Mouse (Mus musculus): ENCODE data around the gene Slc16a3. TPM values are rescaled to one million over a fixed set of nuclear protein-coding genes. Genes with fewer than 3 reads are reported as not detected.

Slc16a3 gene
- polyA plus RNA-seq, 1 experiment: 8.0 TPM

- no peak for DNase-seq
- TF ChIP-seq POLR2A (IDR thresholded peaks at IDR 0.05; ENCODE audit: control insufficient read depth, extremely low read depth, insufficient read depth, low read length, poor library complexity): no peak
- TF ChIP-seq CTCF (IDR thresholded peaks at IDR 0.05; ENCODE audit: borderline replicate concordance, control insufficient read depth, extremely low read depth, insufficient read depth, low read length, poor library complexity): no peak
- no peak overlapping the region for H3K27ac ChIP-seq (ENCODE audit: control insufficient read depth, insufficient read depth, low read length)
- H3K36me3 ChIP-seq (ENCODE audit: control insufficient read depth, insufficient read depth, low read length): no peaks in the 10 kb centered on the region
- H3K4me1 ChIP-seq (replicated peaks; ENCODE audit: control insufficient read depth, insufficient read depth, low read length): peaks cover 4% of the 10 kb centered on the region; the same call in 1 of the 2 replicates
- no peaks in the 10 kb centered on the region for H3K27me3 ChIP-seq (ENCODE audit: control insufficient read depth, insufficient read depth, low read length)
- WGBS: 98% methylated on average over 3 of the region's 3 CpGs
- H3K4me3 ChIP-seq (ENCODE audit: control insufficient read depth, insufficient read depth, low read length): no peak overlapping the region
These were observed 43.7 kb upstream of the Slc16a3 start for GRCm38 (mm10) chr11:120904561-120904960.

- H3K27ac ChIP-seq (ENCODE audit: control insufficient read depth, insufficient read depth, low read length): no peak overlapping the region
- no peak overlapping the region for H3K4me3 ChIP-seq (ENCODE audit: control insufficient read depth, insufficient read depth, low read length)
- no peaks in the 10 kb centered on the region for H3K36me3 ChIP-seq (ENCODE audit: control insufficient read depth, insufficient read depth, low read length)
- 11% methylated on average over 1 of the region's 1 CpGs for WGBS
- H3K4me1 ChIP-seq (replicated peaks; ENCODE audit: control insufficient read depth, insufficient read depth, low read length): peaks cover 4% of the 10 kb centered on the region; the same call in 1 of the 2 replicates
- no peaks in the 10 kb centered on the region for H3K27me3 ChIP-seq (ENCODE audit: control insufficient read depth, insufficient read depth, low read length)
- peak; percentile 79 for DNase-seq
- TF ChIP-seq CTCF (IDR thresholded peaks at IDR 0.05; ENCODE audit: borderline replicate concordance, control insufficient read depth, extremely low read depth, insufficient read depth, low read length, poor library complexity) (peak; percentile 90), POLR2A (IDR thresholded peaks at IDR 0.05; ENCODE audit: control insufficient read depth, extremely low read depth, insufficient read depth, low read length, poor library complexity) (no peak)
These were observed 42.8 kb upstream of the Slc16a3 start for GRCm38 (mm10) chr11:120905430-120905873.

- TF ChIP-seq POLR2A (IDR thresholded peaks at IDR 0.05; ENCODE audit: control insufficient read depth, extremely low read depth, insufficient read depth, low read length, poor library complexity) (no peak), CTCF (IDR thresholded peaks at IDR 0.05; ENCODE audit: borderline replicate concordance, control insufficient read depth, extremely low read depth, insufficient read depth, low read length, poor library complexity) (no peak)
- Histone ChIP-seq H3K4me1 (replicated peaks; ENCODE audit: control insufficient read depth, insufficient read depth, low read length) (peaks cover 3% of the 10 kb centered on the region), H3K27me3 (ENCODE audit: control insufficient read depth, insufficient read depth, low read length) (no peaks in the 10 kb centered on the region), H3K4me3 (ENCODE audit: control insufficient read depth, insufficient read depth, low read length) (no peak overlapping the region), H3K36me3 (ENCODE audit: control insufficient read depth, insufficient read depth, low read length) (no peaks in the 10 kb centered on the region), H3K27ac (ENCODE audit: control insufficient read depth, insufficient read depth, low read length) (no peak overlapping the region)
- no peak for DNase-seq
- 98% methylated on average over 4 of the region's 4 CpGs for WGBS
These were observed 34.5 kb upstream of the Slc16a3 start for GRCm38 (mm10) chr11:120913796-120914195.

- peak; percentile 25 for DNase-seq
- H3K27me3 ChIP-seq (ENCODE audit: control insufficient read depth, insufficient read depth, low read length): no peaks in the 10 kb centered on the region
- peak overlapping the region; percentile 80 for H3K27ac ChIP-seq (ENCODE audit: control insufficient read depth, insufficient read depth, low read length)
- TF ChIP-seq CTCF (IDR thresholded peaks at IDR 0.05; ENCODE audit: borderline replicate concordance, control insufficient read depth, extremely low read depth, insufficient read depth, low read length, poor library complexity): no peak
- TF ChIP-seq POLR2A (IDR thresholded peaks at IDR 0.05; ENCODE audit: control insufficient read depth, extremely low read depth, insufficient read depth, low read length, poor library complexity): no peak
- peaks cover 3% of the 10 kb centered on the region for H3K4me1 ChIP-seq (replicated peaks; ENCODE audit: control insufficient read depth, insufficient read depth, low read length)
- H3K4me3 ChIP-seq (ENCODE audit: control insufficient read depth, insufficient read depth, low read length): no peak overlapping the region
- WGBS: 48% methylated on average over 3 of the region's 3 CpGs
- H3K36me3 ChIP-seq (ENCODE audit: control insufficient read depth, insufficient read depth, low read length): no peaks in the 10 kb centered on the region
These were observed 31.8 kb upstream of the Slc16a3 start for GRCm38 (mm10) chr11:120916477-120916876.

GRCm38 (mm10) chr11:120917756-120918155 lies 30.5 kb upstream of the Slc16a3 start:
- Histone ChIP-seq H3K4me1 (replicated peaks; ENCODE audit: control insufficient read depth, insufficient read depth, low read length) (peaks cover 3% of the 10 kb centered on the region), H3K4me3 (ENCODE audit: control insufficient read depth, insufficient read depth, low read length) (no peak overlapping the region), H3K36me3 (ENCODE audit: control insufficient read depth, insufficient read depth, low read length) (no peaks in the 10 kb centered on the region), H3K27me3 (ENCODE audit: control insufficient read depth, insufficient read depth, low read length) (no peaks in the 10 kb centered on the region), H3K27ac (ENCODE audit: control insufficient read depth, insufficient read depth, low read length) (no peak overlapping the region)
- no peak for TF ChIP-seq CTCF (IDR thresholded peaks at IDR 0.05; ENCODE audit: borderline replicate concordance, control insufficient read depth, extremely low read depth, insufficient read depth, low read length, poor library complexity)
- TF ChIP-seq POLR2A (IDR thresholded peaks at IDR 0.05; ENCODE audit: control insufficient read depth, extremely low read depth, insufficient read depth, low read length, poor library complexity): no peak
- WGBS: 96% methylated on average over 5 of the region's 5 CpGs
- DNase-seq: no peak

GRCm38 (mm10) chr11:120922528-120922927 lies 25.8 kb upstream of the Slc16a3 start:
- TF ChIP-seq POLR2A (IDR thresholded peaks at IDR 0.05; ENCODE audit: control insufficient read depth, extremely low read depth, insufficient read depth, low read length, poor library complexity) (no peak), CTCF (IDR thresholded peaks at IDR 0.05; ENCODE audit: borderline replicate concordance, control insufficient read depth, extremely low read depth, insufficient read depth, low read length, poor library complexity) (no peak)
- Histone ChIP-seq H3K36me3 (ENCODE audit: control insufficient read depth, insufficient read depth, low read length) (no peaks in the 10 kb centered on the region), H3K4me1 (replicated peaks; ENCODE audit: control insufficient read depth, insufficient read depth, low read length) (no peaks in the 10 kb centered on the region), H3K4me3 (ENCODE audit: control insufficient read depth, insufficient read depth, low read length) (no peak overlapping the region), H3K27ac (ENCODE audit: control insufficient read depth, insufficient read depth, low read length) (no peak overlapping the region), H3K27me3 (ENCODE audit: control insufficient read depth, insufficient read depth, low read length) (no peaks in the 10 kb centered on the region)
- no peak for DNase-seq
- over 99% methylated on average over 3 of the region's 3 CpGs for WGBS

- WGBS: 96% methylated on average over 4 of the region's 4 CpGs
- Histone ChIP-seq H3K27ac (ENCODE audit: control insufficient read depth, insufficient read depth, low read length) (no peak overlapping the region), H3K4me3 (ENCODE audit: control insufficient read depth, insufficient read depth, low read length) (no peak overlapping the region), H3K27me3 (ENCODE audit: control insufficient read depth, insufficient read depth, low read length) (no peaks in the 10 kb centered on the region), H3K36me3 (ENCODE audit: control insufficient read depth, insufficient read depth, low read length) (no peaks in the 10 kb centered on the region), H3K4me1 (replicated peaks; ENCODE audit: control insufficient read depth, insufficient read depth, low read length) (peaks cover 11% of the 10 kb centered on the region)
- no peak for DNase-seq
- TF ChIP-seq CTCF (IDR thresholded peaks at IDR 0.05; ENCODE audit: borderline replicate concordance, control insufficient read depth, extremely low read depth, insufficient read depth, low read length, poor library complexity) (no peak), POLR2A (IDR thresholded peaks at IDR 0.05; ENCODE audit: control insufficient read depth, extremely low read depth, insufficient read depth, low read length, poor library complexity) (no peak)
These were observed 19.8 kb upstream of the Slc16a3 start for GRCm38 (mm10) chr11:120928468-120928867.
